Mouse (Mus musculus) neural tube, embryonic 14.5 days (tissue): ENCODE data around the gene Lrrc32. TPM values are rescaled to one million over a fixed set of nuclear protein-coding genes. Genes with fewer than 3 reads are reported as not detected.

Experiments
- ATAC-seq: fragments of 200-750 bp; cut with Nextera tagmentation; 2 replicates; pipeline ENCODE4 v1.8.0; 2017; ENCODE audit warnings: low read depth, mild to moderate bottlenecking, moderate TSS enrichment, moderate library complexity
- H3K27ac ChIP-seq: fragments of 300-500 bp; sonication (generic); 2 replicates; pipeline ENCODE4 v1.5.1; 2014; ENCODE audit warnings: low read depth, mild to moderate bottlenecking, control low read depth, low read length, moderate library complexity, mixed read lengths
- H3K27me3 ChIP-seq: fragments of 300-500 bp; sonication (generic); 2 replicates; pipeline ENCODE4 v1.6.1; 2014; ENCODE audit warnings: low read length; ENCODE audit not compliant: control insufficient read depth, insufficient read depth
- H3K36me3 ChIP-seq: fragments of 300-500 bp; sonication (generic); 2 replicates; pipeline ENCODE4 v1.6.1; 2014; ENCODE audit warnings: low read length, mixed read lengths; ENCODE audit not compliant: control insufficient read depth, insufficient read depth
- H3K4me1 ChIP-seq: fragments of 300-500 bp; sonication (generic); 2 replicates; pipeline ENCODE4 v1.6.1; 2014; ENCODE audit warnings: low read length; ENCODE audit not compliant: control insufficient read depth, insufficient read depth
- H3K4me2 ChIP-seq: fragments of 300-500 bp; sonication (generic); 2 replicates; pipeline ENCODE4 v1.6.1; 2014; ENCODE audit warnings: mild to moderate bottlenecking, low read depth, low read length, control low read depth
- H3K4me3 ChIP-seq: fragments of 300-500 bp; sonication (generic); 2 replicates; pipeline ENCODE4 v1.5.1; 2014; ENCODE audit warnings: low read depth, low read length, control low read depth, mixed read lengths
- H3K9ac ChIP-seq: fragments of 300-500 bp; sonication (generic); replicated peaks from 2 replicates; pipeline ENCODE4 v1.6.1; 2014; ENCODE audit warnings: low read depth, mild to moderate bottlenecking, control low read depth, low read length, mixed read lengths
- H3K9me3 ChIP-seq: fragments of 300-500 bp; sonication (generic); 2 replicates; pipeline ENCODE4 v1.6.1; 2016; ENCODE audit warnings: low read length; ENCODE audit not compliant: control insufficient read depth
- WGBS: fragments of 180-500 bp; shearing (Covaris S2); extraction: QIAGEN DNeasy Blood & Tissue Kit; methylation state at CpG from one replicate; pipeline ENCODE4 v1.1.7; 2014; 5-methylcytosine and 5-hydroxymethylcytosine counted together
- polyA plus RNA-seq: library from polyadenylated mRNA; unstranded; fragments of >200 nt; fragmentation: Nextera tagmentation; extraction: Ambion mirVana; gene quantifications from 2 replicates; pipeline ENCODE4 v1.2.1, GENCODE M21; 2014

Gene Lrrc32
- polyA plus RNA-seq, 1 experiment from 2014 or later = 1.5 TPM

DNA sequence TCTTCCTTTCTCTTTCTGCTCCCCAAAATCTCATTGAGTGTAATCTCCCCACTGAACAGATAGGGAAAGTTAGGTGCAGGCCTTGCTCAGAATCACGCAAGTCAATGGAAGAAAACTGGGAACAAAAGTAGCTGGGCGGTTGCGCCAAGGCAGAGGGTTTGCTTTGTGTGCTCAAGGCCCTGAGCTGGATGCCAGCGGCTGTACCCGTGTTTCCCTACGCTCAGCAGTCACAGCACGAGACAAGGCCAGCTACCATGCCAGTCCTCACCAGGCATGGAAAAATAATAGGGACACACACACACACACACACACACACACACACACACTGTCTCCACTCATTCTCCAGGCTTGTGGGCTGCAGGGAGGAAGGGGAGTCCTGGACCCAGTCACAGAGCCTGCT, 12.0 kb downstream of the Lrrc32 start:
- no peak overlapping the region for H3K4me3 ChIP-seq
- H3K9ac ChIP-seq = 0 out of 2 replicates have a peak overlapping the region, but pooled peaks have one; percentile 11
- no peaks in the 10 kb centered on the region for H3K9me3 ChIP-seq
- H3K27ac ChIP-seq = no peak overlapping the region
- H3K27me3 ChIP-seq = no peaks in the 10 kb centered on the region
- peaks cover 4% of the 10 kb centered on the region; the same call in 1 of the 2 replicates for H3K4me1 ChIP-seq
- H3K4me2 ChIP-seq = no peak overlapping the region
- ATAC-seq = no peak
- no peaks in the 10 kb centered on the region for H3K36me3 ChIP-seq
- WGBS = 88% methylated on average over 7 of the region's 7 CpGs

- WGBS = 25% methylated on average over 5 of the region's 5 CpGs
- Histone ChIP-seq H3K4me1 (peaks cover 4% of the 10 kb centered on the region; the same call in 1 of the 2 replicates), H3K36me3 (no peaks in the 10 kb centered on the region), H3K4me3 (no peak overlapping the region), H3K9me3 (no peaks in the 10 kb centered on the region), H3K4me2 (no peak overlapping the region), H3K27me3 (no peaks in the 10 kb centered on the region), H3K27ac (no peak overlapping the region), H3K9ac (no peak overlapping the region)
- no peak for ATAC-seq
Observed at GRCm38 (mm10) chr7:98502921-98503320, 13.8 kb downstream of the Lrrc32 start.

GRCm38 (mm10) chr7:98503951-98504647, 15.0 kb downstream of the Lrrc32 start:
- no peak overlapping the region for H3K9ac ChIP-seq
- 77% methylated on average over 6 of the region's 6 CpGs for WGBS
- peaks cover 4% of the 10 kb centered on the region; the same call in 1 of the 2 replicates for H3K4me1 ChIP-seq
- H3K9me3 ChIP-seq = no peaks in the 10 kb centered on the region
- H3K4me2 ChIP-seq = no peak overlapping the region
- peak; percentile 61; the same call in 1 of the 2 replicates for ATAC-seq
- no peak overlapping the region for H3K4me3 ChIP-seq
- H3K36me3 ChIP-seq = no peaks in the 10 kb centered on the region
- no peaks in the 10 kb centered on the region for H3K27me3 ChIP-seq
- H3K27ac ChIP-seq = no peak overlapping the region

GRCm38 (mm10) chr7:98504726-98505314, 15.7 kb downstream of the Lrrc32 start:
- Histone ChIP-seq H3K4me2 (no peak overlapping the region), H3K4me3 (no peak overlapping the region), H3K9ac (no peak overlapping the region), H3K27me3 (no peaks in the 10 kb centered on the region), H3K27ac (no peak overlapping the region), H3K4me1 (peaks cover 4% of the 10 kb centered on the region; the same call in 1 of the 2 replicates), H3K9me3 (no peaks in the 10 kb centered on the region), H3K36me3 (no peaks in the 10 kb centered on the region)
- no peak for ATAC-seq
- WGBS = 44% methylated on average over 5 of the region's 5 CpGs

- WGBS = 33% methylated on average over 3 of the region's 3 CpGs
- Histone ChIP-seq H3K27ac (no peak overlapping the region), H3K27me3 (no peaks in the 10 kb centered on the region), H3K4me1 (peaks cover 4% of the 10 kb centered on the region; the same call in 1 of the 2 replicates), H3K4me3 (no peak overlapping the region), H3K9ac (no peak overlapping the region), H3K4me2 (no peak overlapping the region), H3K36me3 (no peaks in the 10 kb centered on the region), H3K9me3 (no peaks in the 10 kb centered on the region)
- ATAC-seq = no peak
Observed at GRCm38 (mm10) chr7:98505664-98506063, 16.6 kb downstream of the Lrrc32 start.

DNA sequence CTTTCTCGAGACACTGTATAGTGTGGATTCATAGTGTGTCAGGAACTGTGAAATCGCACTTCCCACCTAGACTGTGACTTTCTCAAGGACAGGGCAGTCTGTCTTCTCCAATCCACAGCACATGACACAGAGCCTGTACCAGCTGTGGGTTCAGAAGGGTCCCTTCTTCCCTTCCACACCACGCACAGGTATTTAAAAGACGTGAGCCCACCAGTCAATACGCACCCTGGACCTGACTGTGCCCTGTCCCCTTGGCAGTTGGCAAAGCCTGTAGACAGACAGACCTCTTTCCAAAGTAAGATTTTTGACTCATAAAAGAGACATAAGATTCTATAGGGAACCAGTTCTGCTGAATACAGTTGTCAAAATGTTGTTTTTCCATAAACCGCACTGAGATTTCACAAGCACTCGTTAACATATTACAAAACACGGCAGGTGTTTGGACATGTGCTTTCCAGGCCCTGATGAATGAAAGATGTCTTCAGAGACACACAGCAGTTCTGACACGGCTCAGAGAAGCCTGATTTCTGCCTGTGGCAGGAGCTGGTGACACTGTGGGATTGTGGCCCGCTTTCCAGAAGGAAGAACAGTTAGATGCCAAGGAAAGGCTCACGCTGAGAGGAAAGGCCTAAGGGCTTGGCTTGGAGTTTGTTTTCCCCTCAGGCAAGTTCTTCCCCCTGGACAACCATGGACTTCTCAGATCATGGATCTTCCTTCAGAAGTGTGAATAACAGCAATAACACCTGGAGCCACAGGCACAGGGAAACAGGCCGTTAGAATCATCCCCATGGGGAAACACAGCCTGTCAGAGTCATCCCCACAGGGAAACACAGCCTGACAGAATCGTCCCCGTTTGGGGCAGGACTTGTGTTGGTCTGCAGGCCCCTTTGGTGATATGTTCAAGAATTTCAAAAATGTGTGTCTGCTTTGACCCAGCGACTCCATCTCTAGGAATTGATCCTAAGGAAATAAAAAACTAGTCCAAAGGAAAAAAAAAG, 22.2 kb downstream of the Lrrc32 start:
- no peak for ATAC-seq
- H3K4me1 ChIP-seq = no peaks in the 10 kb centered on the region
- H3K4me3 ChIP-seq = no peak overlapping the region
- H3K27me3 ChIP-seq = no peaks in the 10 kb centered on the region
- H3K9ac ChIP-seq = no peak overlapping the region
- H3K36me3 ChIP-seq = no peaks in the 10 kb centered on the region
- no peak overlapping the region for H3K27ac ChIP-seq
- H3K4me2 ChIP-seq = no peak overlapping the region
- 77% methylated on average over 15 of the region's 15 CpGs for WGBS
- H3K9me3 ChIP-seq = no peaks in the 10 kb centered on the region

- H3K4me3 ChIP-seq = no peak overlapping the region
- no peaks in the 10 kb centered on the region for H3K9me3 ChIP-seq
- H3K4me1 ChIP-seq = no peaks in the 10 kb centered on the region
- no peak overlapping the region for H3K4me2 ChIP-seq
- WGBS = 76% methylated on average over 3 of the region's 3 CpGs
- H3K27ac ChIP-seq = no peak overlapping the region
- no peaks in the 10 kb centered on the region for H3K36me3 ChIP-seq
- H3K27me3 ChIP-seq = no peaks in the 10 kb centered on the region
- no peak overlapping the region for H3K9ac ChIP-seq
- ATAC-seq = no peak
Observed at GRCm38 (mm10) chr7:98513251-98513650, 24.2 kb downstream of the Lrrc32 start.

DNA sequence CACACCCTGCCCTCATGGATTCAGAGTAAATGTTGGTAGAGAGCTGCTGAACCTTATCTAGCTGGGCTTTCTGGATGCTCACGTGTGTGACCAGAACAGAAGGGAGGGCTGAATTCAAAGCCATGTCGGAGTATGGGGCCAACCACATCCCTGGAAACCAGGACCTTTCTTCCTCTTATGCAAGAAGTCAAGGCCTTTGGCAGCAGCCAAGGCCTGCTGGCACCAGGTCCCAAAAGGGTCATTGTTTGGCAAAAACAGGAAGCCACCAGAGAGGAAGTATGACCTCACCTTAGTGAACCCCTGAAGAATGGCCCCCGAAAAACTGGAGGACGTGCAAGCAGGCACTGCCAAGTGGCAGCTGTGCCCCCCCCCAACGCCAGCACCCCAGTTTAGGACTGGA, 33.5 kb downstream of the Lrrc32 start:
- 0 out of 2 replicates have a peak, but pooled peaks have one; percentile 5 for ATAC-seq
- no peaks in the 10 kb centered on the region for H3K9me3 ChIP-seq
- 86% methylated on average over 5 of the region's 5 CpGs for WGBS
- no peak overlapping the region for H3K4me2 ChIP-seq
- no peaks in the 10 kb centered on the region for H3K36me3 ChIP-seq
- no peak overlapping the region for H3K27ac ChIP-seq
- no peak overlapping the region for H3K4me3 ChIP-seq
- no peaks in the 10 kb centered on the region for H3K27me3 ChIP-seq
- no peak overlapping the region for H3K9ac ChIP-seq
- H3K4me1 ChIP-seq = no peaks in the 10 kb centered on the region
